In genomic region chr3:36862721-36863275, GRCm38 (mm10) we compare ENCODE assay signal across 7 mouse cellular contexts. TPM values are rescaled to one million over a fixed set of nuclear protein-coding genes. Genes with fewer than 3 reads are reported as not detected.
A peak's percentile ranks its signal among the peaks of the same experiment; 100 is the strongest.
DNase-seq lines count a peak whose midpoint lies in the region; ATAC-seq lines count a peak whose summit lies in the region.

Gene 4932438A13Rik (plus strand): TSS chr3:36863104.

- WGBS in intestine, embryonic 16.5 days = under 1% methylated on average over 29 of the region's 38 CpGs
- 2% methylated on average over 35 of the region's 38 CpGs for WGBS in midbrain, embryonic 11.5 days

- peak within 1 kb of the TSS; percentile 58 for H3K4me2 ChIP-seq in intestine, embryonic 16.5 days (ENCODE audit: low read depth, low read length)
- H3K4me2 ChIP-seq in midbrain, embryonic 11.5 days = peak within 1 kb of the TSS; percentile 69

- H3K36me3 ChIP-seq in intestine, embryonic 16.5 days (ENCODE audit: control insufficient read depth, insufficient read depth, low read length) = peaks cover 9% of the 10 kb centered on the region
- no peaks in the 10 kb centered on the region for H3K36me3 ChIP-seq in midbrain, embryonic 11.5 days (ENCODE audit: control insufficient read depth, insufficient read depth, low read length)

- peaks cover 3% of the 10 kb centered on the region for H3K4me1 ChIP-seq in intestine, embryonic 16.5 days (ENCODE audit: control insufficient read depth, insufficient read depth, low read length)
- peaks cover 3% of the 10 kb centered on the region; the same call in 1 of the 2 replicates for H3K4me1 ChIP-seq in midbrain, embryonic 11.5 days (ENCODE audit: control insufficient read depth, insufficient read depth, low read length)

- H3K9ac ChIP-seq in intestine, embryonic 16.5 days (ENCODE audit: low read depth, low read length) = peak within 1 kb of the TSS; percentile 89
- H3K9ac ChIP-seq in midbrain, embryonic 11.5 days (ENCODE audit: low read length) = peak within 1 kb of the TSS; percentile 77

- H3K27me3 ChIP-seq in intestine, embryonic 16.5 days (replicated peaks; ENCODE audit: control insufficient read depth, insufficient read depth, low read length) = no peaks in the 10 kb centered on the region
- H3K27me3 ChIP-seq in midbrain, embryonic 11.5 days (ENCODE audit: control insufficient read depth, insufficient read depth, low read length) = no peaks in the 10 kb centered on the region

- ATAC-seq in intestine, embryonic 16.5 days = peak; percentile 99
- peak; percentile 99 for ATAC-seq in midbrain, embryonic 11.5 days (ENCODE audit: low FRiP score)

- H3K4me3 ChIP-seq in intestine, embryonic 16.5 days (ENCODE audit: low read length) = peak within 1 kb of the TSS; percentile 93
- H3K4me3 ChIP-seq in midbrain, embryonic 11.5 days (ENCODE audit: low read depth, low read length) = peak within 1 kb of the TSS; percentile 78

- no peaks in the 10 kb centered on the region for H3K9me3 ChIP-seq in intestine, embryonic 16.5 days (ENCODE audit: control insufficient read depth, low read length)
- no peaks in the 10 kb centered on the region for H3K9me3 ChIP-seq in midbrain, embryonic 11.5 days (ENCODE audit: control insufficient read depth, low read length)

- intact Hi-C loops in left cerebral cortex, postnatal 36 days (cut with DNase I) = loop anchor here (10.0 kb wide), 1 partner anchor 248 kb away; the partner anchor contains the start of gene Bbs7

- H3K27ac ChIP-seq in intestine, embryonic 16.5 days (ENCODE audit: low read length) = peak within 1 kb of the TSS; percentile 79
- no peak within 1 kb of the TSS; the same call in 1 of the 2 replicates for H3K27ac ChIP-seq in midbrain, embryonic 11.5 days (ENCODE audit: low read depth, low read length)

- DNase-seq in adrenal gland, adult 8-10 months = peak; percentile 93
- peak; percentile 99 for DNase-seq in embryo, embryonic 9.5 days (ENCODE audit: extremely low spot score)
- DNase-seq in gastrocnemius, postnatal 4 days (ENCODE audit: low spot score in 2 of 2) = peak; percentile 99 to 100
- DNase-seq in left cerebral cortex, postnatal 36 days (ENCODE audit: low spot score in 2 of 2) = peak; percentile 95 to 97
- DNase-seq in midbrain, embryonic 11.5 days (ENCODE audit: low spot score, missing footprints) = peak; percentile 100
- DNase-seq in skeletal muscle tissue, adult 2 months (ENCODE audit: low read depth, low spot score) = peak; percentile 94

RNA-seq across cellular contexts. Expression of gene 4932438A13Rik, which starts in this region (rescaled TPM):
- total RNA-seq in adrenal gland, adult 8-10 months (2022) = 10 to 100 TPM; 41.7 to 79.0 (median 59.9) TPM
- 10 to 100 TPM; 39.4 to 48.7 TPM for total RNA-seq in gastrocnemius, postnatal 4 days (2021)
- polyA plus RNA-seq in intestine, embryonic 16.5 days (2015; fragmentation: Nextera tagmentation; extraction: Ambion mirVana) = 34.3 and 37.1 TPM in 2 replicates
- 100 to 1,000 TPM; 106 to 122 TPM for total RNA-seq in left cerebral cortex, postnatal 36 days (2021)
- polyA plus RNA-seq in midbrain, embryonic 11.5 days (2014; fragmentation: Nextera tagmentation; extraction: Ambion mirVana) = 42.0 and 47.8 TPM in 2 replicates
